Mouse (Mus musculus) gastrocnemius, postnatal 4 days (tissue): ENCODE data around the gene Tmem268. TPM values are rescaled to one million over a fixed set of nuclear protein-coding genes. Genes with fewer than 3 reads are reported as not detected.

Experiments
- DNase-seq, 2 experiments: peaks; one replicate each; pipeline ENCODE4 v3.0.0; 2021 to 2022; ENCODE audit warnings: low spot score in 2 of 2, mixed read lengths in 2 of 2
- total RNA-seq, 2 experiments: library from RNA; stranded (reverse); gene quantifications; 2 replicates each; pipeline ENCODE4 v1.2.3; 2021

Tmem268 gene
- total RNA-seq, 2 experiments from 2014 or later, result 7.0 TPM

GRCm38 (mm10) chr4:63554616-63555015, 4.0 kb upstream of the Tmem268 start:
- DNase-seq, result no peak

- DNase-seq, result no peak
Measured at GRCm38 (mm10) chr4:63555111-63555510, 3.5 kb upstream of the Tmem268 start.

- DNase-seq, result no peak
Measured at GRCm38 (mm10) chr4:63556665-63557064, 1.9 kb upstream of the Tmem268 start.

- DNase-seq, result no peak
Measured at GRCm38 (mm10) chr4:63557124-63558059, 1.2 kb upstream of the Tmem268 start.

GRCm38 (mm10) chr4:63559127-63559697, 631 bp downstream of the Tmem268 start:
- no peak for DNase-seq

GRCm38 (mm10) chr4:63560079-63560478, 1.5 kb downstream of the Tmem268 start:
- DNase-seq, result no peak

GRCm38 (mm10) chr4:63561861-63562675, 3.5 kb downstream of the Tmem268 start:
- no peak for DNase-seq

- no peak for DNase-seq
Measured at GRCm38 (mm10) chr4:63562742-63563141, 4.2 kb downstream of the Tmem268 start.

GRCm38 (mm10) chr4:63567712-63568390, 9.3 kb downstream of the Tmem268 start:
- DNase-seq, result no peak

GRCm38 (mm10) chr4:63569322-63569721, 10.7 kb downstream of the Tmem268 start:
- DNase-seq, result no peak

- no peak for DNase-seq
Measured at GRCm38 (mm10) chr4:63570208-63570781, 11.7 kb downstream of the Tmem268 start.

GRCm38 (mm10) chr4:63572621-63573020, 14.0 kb downstream of the Tmem268 start:
- DNase-seq, result no peak

- DNase-seq, result no peak
Measured at GRCm38 (mm10) chr4:63579649-63580048, 21.1 kb downstream of the Tmem268 start.

- DNase-seq, result no peak
Measured at GRCm38 (mm10) chr4:63580078-63580477, 21.5 kb downstream of the Tmem268 start.

GRCm38 (mm10) chr4:63582580-63582979, 24.0 kb downstream of the Tmem268 start:
- DNase-seq, result no peak

- no peak for DNase-seq
Measured at GRCm38 (mm10) chr4:63585216-63585615, 26.6 kb downstream of the Tmem268 start.

- DNase-seq, result no peak
Measured at GRCm38 (mm10) chr4:63586240-63586639, 27.7 kb downstream of the Tmem268 start.

- DNase-seq, result no peak
Measured at GRCm38 (mm10) chr4:63589987-63590386, 31.4 kb downstream of the Tmem268 start.

- DNase-seq, result no peak
Measured at GRCm38 (mm10) chr4:63590538-63590937, 32.0 kb downstream of the Tmem268 start.

- DNase-seq, result no peak
Measured at GRCm38 (mm10) chr4:63594459-63595110, 36.0 kb downstream of the Tmem268 start.
